Mouse (Mus musculus): ENCODE measurements around the gene Aunip. TPM values are rescaled to one million over a fixed set of nuclear protein-coding genes. Genes with fewer than 3 reads are reported as not detected.

Aunip gene
- polyA plus RNA-seq, 1 experiment from 2014 or later = 9.3 TPM

GRCm38 (mm10) chr4:134546814-134547705 is 36.3 kb downstream of the Aunip start:
- Histone ChIP-seq H3K36me3 (ENCODE audit: control insufficient read depth, insufficient read depth, low read length) (peaks cover 13% of the 10 kb centered on the region), H3K4me1 (replicated peaks; ENCODE audit: control insufficient read depth, insufficient read depth, low read length) (peaks cover 8% of the 10 kb centered on the region; the same call in 1 of the 2 replicates), H3K27me3 (ENCODE audit: control insufficient read depth, insufficient read depth, low read length) (no peaks in the 10 kb centered on the region), H3K9ac (ENCODE audit: low read length) (no peak overlapping the region), H3K4me3 (ENCODE audit: low read depth, low read length) (no peak overlapping the region), H3K27ac (ENCODE audit: low read depth, low read length) (no peak overlapping the region), H3K9me3 (ENCODE audit: control insufficient read depth, low read length) (peaks cover 6% of the 10 kb centered on the region; the same call in 1 of the 2 replicates), H3K4me2 (ENCODE audit: low read depth, low read length, severe bottlenecking) (no peak overlapping the region)
- no peak for DNase-seq (ENCODE audit: low spot score)
- no peak for ATAC-seq (replicated peaks; ENCODE audit: low FRiP score)
- 74% methylated on average over 9 of the region's 9 CpGs for WGBS

DNA sequence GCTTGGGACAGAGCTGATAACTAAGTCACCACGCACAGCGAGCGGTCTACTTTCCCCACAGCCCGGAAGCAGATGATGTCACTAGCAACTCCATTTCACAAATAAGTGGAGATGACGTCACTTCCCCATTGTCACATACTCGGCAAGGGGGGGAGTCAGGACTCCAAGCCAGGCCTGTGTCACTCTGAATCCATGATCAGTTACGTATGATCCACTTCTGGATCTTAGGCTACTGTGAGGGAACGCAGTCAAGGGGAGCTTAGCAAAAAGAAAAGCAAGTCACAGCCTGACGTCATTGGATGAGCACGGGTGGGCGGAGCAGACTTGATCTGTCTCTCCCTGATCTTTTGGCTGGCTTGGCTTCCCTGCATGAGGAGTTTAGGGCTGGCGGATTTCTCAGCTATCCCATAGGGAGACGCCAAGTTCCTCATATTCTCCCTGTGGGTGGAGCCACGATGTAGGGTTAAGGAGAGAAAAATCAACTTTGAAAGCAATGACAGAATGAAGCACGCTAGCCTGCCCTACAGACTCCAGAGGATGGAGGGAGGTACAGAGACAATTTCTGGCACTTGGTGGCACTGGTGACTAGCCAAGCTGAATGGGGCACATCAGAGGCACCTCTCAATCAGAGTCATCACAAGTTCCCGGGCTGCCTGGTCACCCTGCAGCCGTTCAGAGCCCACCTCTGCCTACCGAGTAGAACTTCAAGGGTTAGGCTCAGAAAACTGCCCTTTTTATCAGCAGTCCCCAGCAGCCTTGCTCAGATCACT is 37.6 kb downstream of the Aunip start:
- no peak overlapping the region for H3K4me2 ChIP-seq (ENCODE audit: low read depth, low read length, severe bottlenecking)
- no peak overlapping the region for H3K27ac ChIP-seq (ENCODE audit: low read depth, low read length)
- H3K36me3 ChIP-seq (ENCODE audit: control insufficient read depth, insufficient read depth, low read length) = peaks cover 9% of the 10 kb centered on the region
- DNase-seq (ENCODE audit: low spot score) = no peak
- no peak overlapping the region for H3K4me3 ChIP-seq (ENCODE audit: low read depth, low read length)
- H3K9ac ChIP-seq (ENCODE audit: low read length) = no peak overlapping the region
- peaks cover 6% of the 10 kb centered on the region; the same call in 1 of the 2 replicates for H3K9me3 ChIP-seq (ENCODE audit: control insufficient read depth, low read length)
- H3K27me3 ChIP-seq (ENCODE audit: control insufficient read depth, insufficient read depth, low read length) = no peaks in the 10 kb centered on the region
- 77% methylated on average over 18 of the region's 18 CpGs for WGBS
- no peak for ATAC-seq (replicated peaks; ENCODE audit: low FRiP score)
- peaks cover 8% of the 10 kb centered on the region for H3K4me1 ChIP-seq (replicated peaks; ENCODE audit: control insufficient read depth, insufficient read depth, low read length)

DNA sequence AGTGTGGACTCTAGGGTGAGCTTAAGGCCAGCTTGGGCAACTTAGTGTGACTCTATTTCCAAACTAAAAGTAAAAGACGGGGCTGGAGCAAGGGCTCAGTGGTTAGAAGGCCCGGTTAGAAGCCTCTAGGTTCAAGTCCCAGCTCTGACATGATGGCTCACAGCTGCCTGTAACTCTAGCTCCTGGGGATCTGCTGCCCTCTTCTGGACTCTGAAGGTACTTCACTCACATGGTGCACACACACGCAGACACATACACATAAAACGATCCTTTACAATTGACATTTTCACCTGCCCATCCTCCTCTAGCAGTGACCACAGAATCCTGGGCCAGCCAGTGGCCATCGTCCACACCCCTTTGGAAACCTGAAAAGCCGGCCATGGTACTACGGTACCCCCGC is 39.1 kb downstream of the Aunip start:
- Histone ChIP-seq H3K27ac (ENCODE audit: low read depth, low read length) (no peak overlapping the region), H3K9me3 (ENCODE audit: control insufficient read depth, low read length) (peaks cover 6% of the 10 kb centered on the region; the same call in 1 of the 2 replicates), H3K9ac (ENCODE audit: low read length) (no peak overlapping the region), H3K4me3 (ENCODE audit: low read depth, low read length) (no peak overlapping the region), H3K27me3 (ENCODE audit: control insufficient read depth, insufficient read depth, low read length) (no peaks in the 10 kb centered on the region), H3K36me3 (ENCODE audit: control insufficient read depth, insufficient read depth, low read length) (peaks cover 9% of the 10 kb centered on the region), H3K4me2 (ENCODE audit: low read depth, low read length, severe bottlenecking) (no peak overlapping the region), H3K4me1 (replicated peaks; ENCODE audit: control insufficient read depth, insufficient read depth, low read length) (peaks cover 8% of the 10 kb centered on the region)
- DNase-seq (ENCODE audit: low spot score) = no peak
- WGBS = 99% methylated on average over 8 of the region's 8 CpGs
- ATAC-seq (replicated peaks; ENCODE audit: low FRiP score) = no peak

GRCm38 (mm10) chr4:134551494-134552316 is 40.9 kb downstream of the Aunip start, which contains the start of gene Selenon:
Gene Selenon (minus strand): TSS chr4:134552166.
- Histone ChIP-seq H3K27me3 (ENCODE audit: control insufficient read depth, insufficient read depth, low read length) (no peaks in the 10 kb centered on the region), H3K9me3 (ENCODE audit: control insufficient read depth, low read length) (peaks cover 6% of the 10 kb centered on the region; the same call in 1 of the 2 replicates), H3K9ac (ENCODE audit: low read length) (peak within 1 kb of the TSS; percentile 97), H3K4me3 (ENCODE audit: low read depth, low read length) (peak within 1 kb of the TSS; percentile 80), H3K4me1 (replicated peaks; ENCODE audit: control insufficient read depth, insufficient read depth, low read length) (peaks cover 8% of the 10 kb centered on the region), H3K4me2 (ENCODE audit: low read depth, low read length, severe bottlenecking) (peak within 1 kb of the TSS; percentile 63), H3K36me3 (ENCODE audit: control insufficient read depth, insufficient read depth, low read length) (peaks cover 9% of the 10 kb centered on the region), H3K27ac (ENCODE audit: low read depth, low read length) (peak within 1 kb of the TSS; percentile 77)
- DNase-seq (ENCODE audit: low spot score) = peak; percentile 89
- ATAC-seq (replicated peaks; ENCODE audit: low FRiP score) = peak; percentile 89
- WGBS = under 1% methylated on average over 56 of the region's 67 CpGs

- Histone ChIP-seq H3K27ac (ENCODE audit: low read depth, low read length) (no peak overlapping the region), H3K4me3 (ENCODE audit: low read depth, low read length) (no peak overlapping the region), H3K4me2 (ENCODE audit: low read depth, low read length, severe bottlenecking) (no peak overlapping the region), H3K27me3 (ENCODE audit: control insufficient read depth, insufficient read depth, low read length) (no peaks in the 10 kb centered on the region), H3K9me3 (ENCODE audit: control insufficient read depth, low read length) (peaks cover 6% of the 10 kb centered on the region; the same call in 1 of the 2 replicates), H3K9ac (ENCODE audit: low read length) (no peak overlapping the region), H3K4me1 (replicated peaks; ENCODE audit: control insufficient read depth, insufficient read depth, low read length) (peaks cover 10% of the 10 kb centered on the region), H3K36me3 (ENCODE audit: control insufficient read depth, insufficient read depth, low read length) (peaks cover 9% of the 10 kb centered on the region)
- WGBS = 80% methylated on average over 1 of the region's 1 CpGs
- DNase-seq (ENCODE audit: low spot score) (no peak), ATAC-seq (replicated peaks; ENCODE audit: low FRiP score) (no peak)
Measured at GRCm38 (mm10) chr4:134553631-134554030, 42.8 kb downstream of the Aunip start.

- Histone ChIP-seq H3K27me3 (ENCODE audit: control insufficient read depth, insufficient read depth, low read length) (no peaks in the 10 kb centered on the region), H3K4me1 (replicated peaks; ENCODE audit: control insufficient read depth, insufficient read depth, low read length) (peaks cover 8% of the 10 kb centered on the region), H3K36me3 (ENCODE audit: control insufficient read depth, insufficient read depth, low read length) (no peaks in the 10 kb centered on the region), H3K4me3 (ENCODE audit: low read depth, low read length) (no peak overlapping the region), H3K9me3 (ENCODE audit: control insufficient read depth, low read length) (no peaks in the 10 kb centered on the region), H3K27ac (ENCODE audit: low read depth, low read length) (no peak overlapping the region), H3K9ac (ENCODE audit: low read length) (no peak overlapping the region), H3K4me2 (ENCODE audit: low read depth, low read length, severe bottlenecking) (no peak overlapping the region)
- peak; percentile 74 for DNase-seq (ENCODE audit: low spot score)
- ATAC-seq (replicated peaks; ENCODE audit: low FRiP score) = no peak
- WGBS = 69% methylated on average over 8 of the region's 8 CpGs
Measured at GRCm38 (mm10) chr4:134555956-134556580, 45.3 kb downstream of the Aunip start.

DNA sequence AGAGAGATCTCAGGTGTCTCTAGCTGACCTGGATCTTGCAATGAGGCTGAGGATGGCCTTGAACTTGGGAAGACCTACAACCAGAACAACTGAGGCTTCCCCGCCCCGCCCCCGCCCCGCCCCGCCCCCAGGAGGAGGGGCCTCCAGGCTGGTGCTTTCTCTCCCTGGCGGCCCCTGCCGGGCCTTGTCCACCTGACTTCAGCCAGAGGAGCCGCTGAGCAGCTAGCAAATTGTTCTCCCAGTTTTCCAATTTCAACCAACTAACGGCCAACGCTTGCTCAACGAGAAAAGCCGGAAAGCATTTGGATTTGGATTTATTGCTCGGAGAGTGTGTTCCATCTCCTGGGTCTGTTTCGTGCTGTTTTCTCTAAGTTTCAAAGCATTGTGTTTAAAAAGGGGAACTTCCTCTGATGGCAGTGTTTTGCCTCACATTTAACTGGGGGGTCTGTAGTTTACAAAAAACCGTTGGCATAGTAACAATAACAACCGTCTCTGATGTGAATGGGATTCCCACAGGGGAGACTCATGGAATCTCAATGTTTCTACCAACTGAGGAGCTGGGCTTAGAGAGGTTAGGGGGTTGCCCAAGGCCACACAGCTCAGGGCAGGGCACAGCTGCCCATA is 46.9 kb downstream of the Aunip start:
- ATAC-seq (replicated peaks; ENCODE audit: low FRiP score) = no peak
- no peak overlapping the region for H3K4me3 ChIP-seq (ENCODE audit: low read depth, low read length)
- no peaks in the 10 kb centered on the region for H3K36me3 ChIP-seq (ENCODE audit: control insufficient read depth, insufficient read depth, low read length)
- DNase-seq (ENCODE audit: low spot score) = peak; percentile 68
- H3K27me3 ChIP-seq (ENCODE audit: control insufficient read depth, insufficient read depth, low read length) = no peaks in the 10 kb centered on the region
- H3K27ac ChIP-seq (ENCODE audit: low read depth, low read length) = no peak overlapping the region
- 15% methylated on average over 16 of the region's 16 CpGs for WGBS
- H3K4me1 ChIP-seq (replicated peaks; ENCODE audit: control insufficient read depth, insufficient read depth, low read length) = peaks cover 4% of the 10 kb centered on the region; the same call in 1 of the 2 replicates
- no peak overlapping the region; the same call in 1 of the 2 replicates for H3K9ac ChIP-seq (ENCODE audit: low read length)
- H3K9me3 ChIP-seq (ENCODE audit: control insufficient read depth, low read length) = no peaks in the 10 kb centered on the region
- no peak overlapping the region for H3K4me2 ChIP-seq (ENCODE audit: low read depth, low read length, severe bottlenecking)

Data from forebrain, embryonic 11.5 days (tissue).